Mouse (Mus musculus) forebrain, postnatal 0 days (tissue): ENCODE measurements at regions not wholly inside any gene's neighbourhood (a gene's known extent, or its start where the extent isn't known, plus 50 kb on each side); places are given as distances from the start of the nearest gene placed in this dataset.

ENCODE experiments used
- ATAC-seq: fragments of 200-750 bp; cut with Nextera tagmentation; 2 replicates; pipeline ENCODE4 v1.8.0; 2017; ENCODE audit warnings: mild to moderate bottlenecking, moderate library complexity
- DNase-seq: peaks from one replicate; pipeline ENCODE4 v3.0.0-alpha.2; 2015
- H3K27ac ChIP-seq: fragments of 300-500 bp; sonication (generic); 2 replicates; pipeline ENCODE4 v1.5.1; 2014; ENCODE audit warnings: low read depth, mild to moderate bottlenecking, antibody characterized with exemption, low read length, moderate library complexity, mixed read lengths
- H3K27me3 ChIP-seq: fragments of 300-500 bp; sonication (generic); 2 replicates; pipeline ENCODE4 v1.6.1; 2014; ENCODE audit warnings: mild to moderate bottlenecking, low read length, mixed read lengths; ENCODE audit not compliant: insufficient read depth
- H3K36me3 ChIP-seq: fragments of 300-500 bp; sonication (generic); 2 replicates; pipeline ENCODE4 v1.6.1; 2014; ENCODE audit warnings: mild to moderate bottlenecking, moderate library complexity; ENCODE audit not compliant: insufficient read depth
- H3K4me1 ChIP-seq: fragments of 300-500 bp; sonication (generic); 2 replicates; pipeline ENCODE4 v1.6.1; 2014; ENCODE audit warnings: antibody characterized with exemption; ENCODE audit not compliant: insufficient read depth
- H3K4me2 ChIP-seq: fragments of 300-500 bp; sonication (generic); 2 replicates; pipeline ENCODE4 v1.6.1; 2014; ENCODE audit warnings: low read depth, mild to moderate bottlenecking, moderate library complexity
- H3K4me3 ChIP-seq: fragments of 300-500 bp; sonication (generic); 2 replicates; pipeline ENCODE4 v1.5.1; 2014; ENCODE audit warnings: low read depth, low read length, mixed read lengths
- H3K9ac ChIP-seq: fragments of 300-500 bp; sonication (generic); 2 replicates; pipeline ENCODE4 v1.6.1; 2014; ENCODE audit warnings: mild to moderate bottlenecking
- H3K9me3 ChIP-seq: fragments of 300-500 bp; sonication (generic); 2 replicates; pipeline ENCODE4 v1.6.1; 2016; ENCODE audit warnings: low read length
- CTCF ChIP-seq: sonication (generic); IDR thresholded peaks from 2 replicates; pipeline ENCODE4 v1.5.1; 2016; ENCODE audit warnings: antibody characterized with exemption, control low read depth, low read depth
- WGBS: fragments of 180-500 bp; shearing (Covaris S2); extraction: QIAGEN DNeasy Blood & Tissue Kit; methylation state at CpG from one replicate; pipeline ENCODE4 v1.1.7; 2014; 5-methylcytosine and 5-hydroxymethylcytosine counted together

- H3K4me1 ChIP-seq, result no peaks in the 10 kb centered on the region
- 76% methylated on average over 2 of the region's 2 CpGs for WGBS
- H3K9me3 ChIP-seq, result no peaks in the 10 kb centered on the region
- no peak overlapping the region for H3K4me2 ChIP-seq
- H3K36me3 ChIP-seq, result no peaks in the 10 kb centered on the region
- no peak overlapping the region for H3K27ac ChIP-seq
- no peak for TF ChIP-seq CTCF
- no peak for DNase-seq
- ATAC-seq, result peak; percentile 59; the same call in 1 of the 2 replicates
- H3K9ac ChIP-seq, result no peak overlapping the region
- no peak overlapping the region for H3K4me3 ChIP-seq
- H3K27me3 ChIP-seq, result no peaks in the 10 kb centered on the region
Measured at GRCm38 (mm10) chr15:17715584-17715983, 987.0 kb downstream of the Cdh9 start.

- 42% methylated on average over 1 of the region's 1 CpGs for WGBS
- TF ChIP-seq CTCF, result no peak
- H3K9ac ChIP-seq, result no peak overlapping the region
- ATAC-seq (no peak), DNase-seq (no peak)
- no peak overlapping the region for H3K4me2 ChIP-seq
- no peaks in the 10 kb centered on the region for H3K36me3 ChIP-seq
- no peak overlapping the region for H3K4me3 ChIP-seq
- H3K9me3 ChIP-seq, result no peaks in the 10 kb centered on the region
- H3K27me3 ChIP-seq, result no peaks in the 10 kb centered on the region
- no peaks in the 10 kb centered on the region for H3K4me1 ChIP-seq
- H3K27ac ChIP-seq, result no peak overlapping the region
Measured at GRCm38 (mm10) chr15:17730651-17731050, 1002.1 kb downstream of the Cdh9 start.

- 72% methylated on average over 10 of the region's 10 CpGs for WGBS
- no peak for TF ChIP-seq CTCF
- DNase-seq, result peak; percentile 2
Measured at GRCm38 (mm10) chr15:17770225-17770677, 1041.7 kb downstream of the Cdh9 start.

GRCm38 (mm10) chr15:17779788-17780187, 1039.0 kb upstream of the Cdh10 start:
- H3K4me3 ChIP-seq, result no peak overlapping the region
- no peaks in the 10 kb centered on the region for H3K36me3 ChIP-seq
- DNase-seq, result no peak
- no peak overlapping the region for H3K4me2 ChIP-seq
- no peaks in the 10 kb centered on the region for H3K9me3 ChIP-seq
- 97% methylated on average over 2 of the region's 2 CpGs for WGBS
- no peaks in the 10 kb centered on the region for H3K27me3 ChIP-seq
- no peak for TF ChIP-seq CTCF
- H3K27ac ChIP-seq, result no peak overlapping the region
- no peaks in the 10 kb centered on the region for H3K4me1 ChIP-seq
- no peak for ATAC-seq
- no peak overlapping the region for H3K9ac ChIP-seq

More at GRCm38 (mm10) chr15:17770225-17770677, 1041.7 kb downstream of the Cdh9 start:
- ATAC-seq, result peak; percentile 20; the same call in 1 of the 2 replicates
- Histone ChIP-seq H3K36me3 (no peaks in the 10 kb centered on the region), H3K4me2 (no peak overlapping the region), H3K4me1 (no peaks in the 10 kb centered on the region), H3K9me3 (no peaks in the 10 kb centered on the region), H3K27me3 (no peaks in the 10 kb centered on the region), H3K27ac (no peak overlapping the region), H3K9ac (no peak overlapping the region), H3K4me3 (no peak overlapping the region)

GRCm38 (mm10) chr15:17783368-17783767, 1035.4 kb upstream of the Cdh10 start:
- H3K27ac ChIP-seq, result no peak overlapping the region
- H3K4me2 ChIP-seq, result no peak overlapping the region
- no peak for TF ChIP-seq CTCF
- no peaks in the 10 kb centered on the region for H3K27me3 ChIP-seq
- no peaks in the 10 kb centered on the region for H3K36me3 ChIP-seq
- DNase-seq (no peak), ATAC-seq (no peak)
- H3K4me3 ChIP-seq, result no peak overlapping the region
- no peaks in the 10 kb centered on the region for H3K4me1 ChIP-seq
- H3K9ac ChIP-seq, result no peak overlapping the region
- H3K9me3 ChIP-seq, result no peaks in the 10 kb centered on the region

GRCm38 (mm10) chr15:17797516-17797915, 1021.2 kb upstream of the Cdh10 start:
- Histone ChIP-seq H3K4me2 (no peak overlapping the region), H3K27me3 (no peaks in the 10 kb centered on the region), H3K4me1 (peaks cover 4% of the 10 kb centered on the region; the same call in 1 of the 2 replicates), H3K36me3 (no peaks in the 10 kb centered on the region), H3K9ac (no peak overlapping the region), H3K27ac (no peak overlapping the region), H3K9me3 (no peaks in the 10 kb centered on the region), H3K4me3 (no peak overlapping the region)
- ATAC-seq (no peak), DNase-seq (no peak)
- no peak for TF ChIP-seq CTCF
- 82% methylated on average over 3 of the region's 3 CpGs for WGBS

GRCm38 (mm10) chr15:17801424-17801823, 1017.3 kb upstream of the Cdh10 start:
- ATAC-seq (peak; percentile 76), DNase-seq (peak; percentile 33)
- Histone ChIP-seq H3K27me3 (no peaks in the 10 kb centered on the region), H3K4me1 (peaks cover 4% of the 10 kb centered on the region; the same call in 1 of the 2 replicates), H3K4me2 (no peak overlapping the region), H3K9ac (no peak overlapping the region), H3K27ac (no peak overlapping the region), H3K36me3 (no peaks in the 10 kb centered on the region), H3K9me3 (no peaks in the 10 kb centered on the region), H3K4me3 (no peak overlapping the region)
- TF ChIP-seq CTCF, result no peak
- WGBS, result 47% methylated on average over 3 of the region's 3 CpGs
